Mouse (Mus musculus) R1 (cell line): Measurements from ENCODE around the gene Fbxo42.
A peak's percentile ranks its signal among the peaks of the same experiment; 100 is the strongest.

Source experiments
- DNase-seq: peaks from one replicate; pipeline ENCODE4 v3.0.0-alpha.2; 2018; ENCODE audit warnings: low read depth, low spot score

The Fbxo42 gene

DNA sequence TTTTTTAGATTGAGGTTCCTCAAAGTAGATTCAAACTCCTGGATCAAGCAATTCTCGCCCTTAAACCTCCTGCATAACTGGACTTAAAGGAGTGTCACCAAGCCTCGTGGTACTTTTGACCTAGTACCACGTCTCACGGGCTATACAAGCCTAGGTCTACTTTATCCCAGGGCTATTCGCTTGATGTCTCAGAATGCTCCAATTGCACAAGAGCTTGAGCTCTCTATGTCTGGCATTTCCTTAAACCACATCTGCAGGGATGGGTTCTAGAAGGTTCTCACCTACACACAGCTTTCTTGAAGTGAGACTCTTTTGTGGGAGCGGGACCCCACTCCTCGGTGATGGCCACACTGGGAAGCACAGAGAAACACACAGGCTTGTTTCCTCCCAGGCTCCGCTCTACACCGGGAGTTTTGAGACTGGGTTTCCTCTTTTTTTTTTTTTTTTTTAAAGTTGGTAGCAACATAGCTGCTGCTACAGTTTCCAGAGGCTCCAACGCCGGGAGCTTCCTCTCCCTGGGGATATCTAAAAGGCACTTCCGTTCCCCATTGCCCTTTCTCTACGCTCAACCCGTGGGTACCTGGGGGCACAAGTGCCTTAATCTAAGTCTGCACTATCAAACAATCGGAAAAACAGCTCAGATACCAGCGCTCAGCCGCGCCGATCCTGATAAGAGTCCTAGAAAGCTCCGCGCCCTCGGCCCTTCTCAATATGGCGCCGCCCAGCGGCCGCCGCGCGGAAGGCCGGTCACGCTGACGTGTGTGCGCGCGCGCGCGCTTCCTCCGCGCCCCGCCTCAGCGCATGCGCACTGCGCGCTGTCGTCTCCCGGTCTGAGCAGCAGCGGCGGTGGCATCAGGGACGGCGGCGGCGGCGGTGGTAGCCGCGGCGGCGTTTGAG lies at the start of gene Fbxo42:
Gene Fbxo42 (plus strand): TSS at position 802 of the 897 bp plus-strand sequence.
- peak; percentile 89 for DNase-seq

DNA sequence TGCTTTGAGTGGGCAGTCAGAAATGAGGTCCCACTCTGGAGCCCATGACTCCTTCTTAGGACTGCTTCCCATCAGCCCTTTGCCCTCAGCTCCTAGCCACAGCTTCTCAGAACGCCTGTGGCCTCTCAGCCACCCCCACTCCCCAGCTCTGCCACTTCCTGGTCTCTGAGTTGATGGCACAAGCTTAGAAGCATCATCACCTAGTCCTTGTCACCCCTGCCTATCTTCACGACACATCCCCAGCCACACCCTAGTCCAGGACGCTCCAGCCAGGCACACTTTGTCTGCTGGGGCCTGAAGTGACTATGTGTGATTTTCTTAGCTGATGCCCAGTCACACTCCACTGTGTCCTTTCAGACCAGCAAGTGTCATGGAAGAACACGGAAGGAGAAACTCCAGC lies 48.8 kb upstream of the Fbxo42 start:
- DNase-seq: no peak

DNA sequence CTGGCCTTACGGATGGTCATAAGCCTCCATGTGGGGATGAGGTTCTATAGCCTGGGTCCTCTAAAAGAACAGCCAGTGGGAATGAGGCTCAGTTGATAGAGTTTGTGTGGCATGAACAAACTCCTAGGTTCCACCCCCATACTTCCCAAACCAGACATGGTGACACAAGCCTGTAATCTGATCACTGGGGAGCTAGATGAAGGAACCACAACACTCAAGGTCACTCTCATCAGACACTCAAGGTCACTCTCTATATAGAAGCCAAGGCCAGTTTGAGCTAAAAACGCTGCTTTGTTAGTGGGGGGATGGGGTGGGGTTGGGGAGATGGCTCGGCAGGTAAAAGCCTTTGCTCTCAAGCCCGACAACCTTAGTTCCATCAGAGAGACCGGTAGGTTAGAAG lies 47.8 kb upstream of the Fbxo42 start:
- peak; percentile 44 for DNase-seq

DNA sequence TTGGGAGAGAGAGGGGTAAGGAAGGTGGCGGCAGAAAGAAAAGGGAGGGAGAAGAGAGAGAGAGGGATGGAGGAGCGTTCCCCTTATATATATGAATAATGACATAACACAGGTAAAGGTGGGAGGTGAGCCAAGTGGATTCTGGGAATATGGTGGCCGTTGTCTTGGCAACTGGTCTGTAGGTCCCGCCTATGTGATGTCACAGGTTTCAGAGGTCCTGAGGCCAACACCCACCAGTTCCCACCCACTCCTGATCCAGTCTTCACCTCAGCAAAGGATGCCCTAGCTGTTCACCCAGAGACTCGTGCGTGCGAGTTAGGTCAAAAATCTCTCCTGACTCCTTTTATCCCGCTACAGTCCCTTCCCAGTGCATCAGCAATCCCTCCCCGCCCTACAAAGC lies 46.4 kb upstream of the Fbxo42 start:
- peak; percentile 70 for DNase-seq

DNA sequence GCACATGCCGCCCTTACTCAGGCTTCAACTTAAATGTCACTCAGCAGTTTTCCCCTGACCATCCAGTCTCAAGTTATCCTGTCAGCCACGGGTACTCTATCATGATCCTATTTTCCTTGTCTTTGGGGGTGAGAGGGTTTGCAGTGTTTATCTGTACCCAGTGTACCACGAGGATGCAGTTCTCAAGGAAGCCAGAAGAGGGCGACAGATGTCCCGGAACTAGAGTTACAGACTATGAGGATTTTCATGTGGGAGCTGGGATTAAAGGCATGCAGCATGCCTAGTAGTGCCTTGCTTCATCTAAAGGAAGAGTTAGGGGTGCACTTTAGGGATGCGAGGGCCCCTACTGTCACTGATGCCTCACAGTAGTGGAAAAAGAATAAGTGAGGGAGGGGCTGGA lies 45.9 kb upstream of the Fbxo42 start:
- peak; percentile 84 for DNase-seq

DNA sequence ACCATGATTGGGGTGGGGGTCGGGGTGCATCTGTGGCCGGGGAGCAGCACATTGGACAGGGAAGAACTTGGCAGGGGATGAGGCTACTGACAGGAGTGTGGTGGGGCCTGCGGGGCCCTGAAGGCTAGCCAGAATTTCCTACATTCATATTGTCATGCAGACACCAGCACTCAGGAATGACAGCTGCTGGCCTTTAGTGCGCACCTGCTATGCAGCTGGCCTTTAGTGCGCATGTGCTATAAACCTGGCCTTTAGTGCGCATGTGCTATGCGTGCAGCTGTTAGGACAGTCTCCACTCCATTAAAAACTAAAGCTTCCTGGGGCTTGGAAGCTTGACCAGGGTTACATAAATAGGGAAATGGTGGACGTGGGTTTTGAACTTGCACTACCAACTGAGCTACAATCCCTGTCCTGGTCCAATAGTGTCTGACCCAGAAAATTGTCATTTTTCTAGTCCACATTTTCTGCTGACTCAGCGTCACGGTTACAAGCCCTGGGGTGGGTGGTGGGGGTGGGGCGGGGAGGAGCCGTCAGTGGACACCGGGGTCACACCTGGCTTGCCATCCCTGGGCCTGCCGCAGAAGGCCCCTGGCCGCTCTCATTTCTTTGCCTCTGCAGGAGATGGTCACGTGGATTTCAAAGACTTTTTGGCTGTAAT lies 41.1 kb upstream of the Fbxo42 start:
- DNase-seq: no peak

DNA sequence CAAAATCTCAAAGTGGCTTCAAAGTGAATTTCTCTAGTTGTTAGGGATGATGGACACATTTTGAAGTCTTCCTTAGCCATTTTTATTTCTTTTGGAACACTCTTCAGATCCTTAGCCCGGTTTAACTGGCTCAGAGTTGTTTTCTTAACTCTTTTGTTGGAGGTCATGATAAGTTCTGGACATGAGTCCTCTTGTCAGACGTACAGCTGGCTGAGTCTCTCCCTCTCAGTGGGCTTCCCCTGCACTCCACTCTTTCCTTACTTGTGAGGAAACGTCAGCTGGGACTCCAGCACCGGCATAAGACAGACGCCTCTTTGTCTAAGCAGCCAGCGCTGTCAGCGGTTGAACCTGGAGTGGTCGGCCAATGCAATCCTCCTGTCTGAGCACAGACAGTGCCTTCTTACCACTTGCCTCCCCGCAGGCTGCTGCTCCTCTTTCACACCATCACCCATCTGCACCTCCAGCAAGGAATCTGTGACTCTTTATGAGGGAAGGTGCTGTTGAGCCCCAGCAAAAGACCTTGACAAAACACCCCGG lies 39.4 kb upstream of the Fbxo42 start:
- no peak for DNase-seq

DNA sequence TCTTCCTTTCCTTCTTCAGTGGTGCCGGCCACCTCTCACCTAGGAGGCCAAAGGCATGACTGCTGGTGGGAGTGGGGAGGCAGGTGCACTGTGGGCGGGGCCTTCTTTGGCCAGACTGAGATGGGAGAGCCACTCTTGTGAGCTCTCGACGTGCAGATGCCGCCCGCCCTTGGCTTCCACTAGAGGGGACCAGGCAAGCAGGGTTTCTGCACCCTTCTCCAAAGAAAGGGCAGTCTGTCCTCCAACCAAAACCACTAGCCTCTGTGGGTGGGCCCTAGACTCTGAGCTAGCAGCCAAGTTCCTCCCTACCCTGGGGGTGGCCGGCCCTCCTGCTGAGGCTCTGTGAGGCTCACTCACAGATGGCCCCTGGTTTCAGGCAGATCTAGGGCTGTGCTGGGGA lies 33.9 kb upstream of the Fbxo42 start:
- DNase-seq: peak; percentile 75

DNA sequence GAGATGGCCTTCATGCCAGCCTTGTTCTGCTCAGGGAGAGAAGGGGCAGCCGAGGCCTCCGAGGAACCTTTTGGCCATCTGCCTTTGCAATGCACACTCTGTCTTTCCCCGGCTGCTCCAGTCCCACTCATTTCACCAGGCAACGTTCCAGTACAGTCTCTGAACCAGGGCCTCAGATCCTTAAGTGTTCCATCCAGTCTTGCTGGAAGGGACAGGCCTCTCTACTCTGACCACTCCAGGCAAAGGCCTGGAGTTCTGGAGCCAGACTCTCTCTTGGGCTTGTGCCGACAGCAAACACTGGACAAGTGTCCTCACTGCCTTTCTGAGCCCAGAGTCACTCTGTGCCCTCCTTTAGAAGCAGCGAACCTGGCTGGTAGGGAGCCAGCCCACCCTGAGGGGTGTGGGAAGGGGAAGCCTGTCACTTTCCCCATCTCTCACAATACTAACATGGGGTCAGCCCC lies 33.2 kb upstream of the Fbxo42 start:
- DNase-seq: no peak

DNA sequence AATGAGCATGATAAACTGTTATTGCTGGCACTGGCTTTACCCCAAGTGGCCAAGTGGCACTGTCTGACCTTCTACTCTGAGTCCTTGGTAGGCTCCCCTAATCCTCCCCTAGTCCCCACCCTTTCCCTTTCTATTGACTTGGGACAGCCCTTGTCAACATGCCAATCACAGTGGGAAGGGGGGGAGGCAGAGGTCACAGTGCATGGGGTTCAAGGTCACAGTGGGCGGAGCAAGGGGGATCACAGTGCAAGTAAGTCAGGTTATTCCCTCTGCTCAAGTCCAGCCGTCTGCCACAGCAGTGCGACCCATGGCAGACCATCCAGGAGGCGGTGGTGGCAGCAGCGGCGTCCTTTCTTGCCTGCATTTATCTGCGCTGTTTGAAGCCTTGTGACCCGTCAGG lies 32.3 kb upstream of the Fbxo42 start:
- DNase-seq: peak; percentile 95

DNA sequence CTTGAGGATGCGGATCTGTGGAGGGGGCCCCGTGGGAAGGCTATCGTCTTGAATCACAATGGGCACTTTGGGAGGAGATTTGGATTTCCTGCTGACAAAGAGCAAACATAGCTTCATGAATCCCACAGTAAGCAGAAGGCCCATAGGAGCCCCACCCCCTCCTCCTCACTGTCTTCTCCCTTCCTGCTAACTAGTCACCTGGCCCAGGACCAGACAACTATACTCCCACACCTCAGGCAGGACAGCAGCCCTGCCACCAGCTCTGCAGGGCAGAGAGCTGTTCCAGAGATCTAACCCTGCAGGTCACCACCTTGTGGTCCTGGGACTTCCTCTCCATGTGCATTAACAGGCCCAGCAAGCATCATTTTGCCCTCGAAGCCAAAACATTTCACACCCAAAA lies 29.0 kb upstream of the Fbxo42 start:
- DNase-seq: no peak

DNA sequence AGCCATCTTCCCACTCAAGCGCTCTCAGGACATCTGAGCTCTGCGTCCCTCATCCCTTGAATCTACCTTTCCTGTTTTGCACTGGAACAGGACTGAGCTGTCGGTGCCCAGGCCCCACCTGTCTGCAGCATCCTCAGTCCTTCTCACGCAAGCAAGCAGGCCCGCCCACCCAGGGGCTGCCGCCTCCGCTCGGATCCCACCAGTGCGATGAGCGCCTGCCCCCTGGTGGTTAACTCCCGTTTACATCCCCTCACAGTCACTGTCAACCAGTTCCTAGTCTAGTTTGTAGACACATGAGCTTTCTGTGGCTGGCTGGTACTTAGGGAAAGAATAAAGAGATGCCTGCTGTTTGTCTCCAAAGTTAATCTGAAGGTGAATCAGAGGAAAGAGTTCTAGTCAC lies 27.0 kb upstream of the Fbxo42 start:
- peak; percentile 81 for DNase-seq

DNA sequence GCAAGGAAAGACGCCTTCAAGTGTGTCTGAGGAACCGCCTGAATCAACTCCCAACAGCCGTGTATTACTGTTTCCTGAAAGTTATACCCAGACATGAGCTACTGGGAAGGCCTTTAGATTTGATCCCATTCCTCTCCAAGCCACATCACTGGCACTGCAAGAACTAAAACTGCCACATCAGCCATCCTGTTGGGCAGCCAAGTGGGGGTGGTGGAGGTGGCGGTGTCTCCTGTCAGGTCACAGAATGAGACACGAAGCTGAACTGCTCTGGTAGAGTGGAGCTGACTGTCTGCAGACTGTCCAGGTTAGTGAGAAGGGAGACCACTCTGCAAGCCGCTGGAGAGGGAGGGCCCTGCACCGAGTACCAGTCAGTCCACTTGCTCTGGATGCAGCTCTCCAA lies 25.1 kb upstream of the Fbxo42 start:
- DNase-seq: no peak

DNA sequence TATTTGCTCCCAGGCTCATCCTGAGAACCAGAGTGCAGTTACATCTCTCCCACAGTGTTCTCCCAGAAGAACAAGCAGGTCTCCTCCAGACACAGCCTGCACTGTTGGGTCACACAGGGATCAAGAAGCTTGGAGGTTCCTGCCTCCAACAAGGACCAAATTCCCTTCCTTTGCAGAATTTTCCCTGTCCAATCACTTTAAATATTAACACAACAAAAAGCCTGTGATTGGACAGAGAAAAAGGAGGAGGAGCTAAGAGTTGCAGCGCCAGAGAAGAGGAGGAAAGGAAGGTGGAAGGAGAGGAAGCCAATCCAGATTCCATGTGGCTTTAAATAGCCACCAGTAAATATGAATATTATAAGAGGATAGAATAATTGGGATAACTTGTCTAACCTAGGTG lies 24.6 kb upstream of the Fbxo42 start:
- peak; percentile 53 for DNase-seq

DNA sequence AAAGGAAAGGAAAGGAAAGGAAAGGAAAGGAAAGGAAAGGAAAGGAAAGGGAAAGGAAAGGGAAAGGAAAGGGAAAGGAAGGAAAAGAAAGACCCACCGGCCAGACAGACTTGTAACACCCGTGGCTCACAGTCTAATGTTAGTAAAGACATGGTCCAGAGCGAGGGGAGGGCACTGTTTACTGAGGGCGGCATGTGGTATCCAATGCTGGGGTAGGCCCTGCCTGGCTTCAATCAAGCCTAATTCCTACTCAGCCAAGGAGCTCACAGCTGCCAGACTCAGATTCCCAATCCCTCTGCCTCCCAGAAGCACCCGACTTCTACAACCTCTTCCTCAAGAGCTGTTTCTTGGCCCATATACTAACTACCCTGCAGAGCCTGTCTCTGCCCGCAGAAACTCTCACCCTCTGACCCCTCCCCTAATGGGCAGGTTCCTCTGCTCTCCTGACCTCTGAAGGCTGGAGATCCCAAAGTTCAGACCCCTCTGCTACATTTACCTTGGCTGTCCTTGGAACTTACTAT lies 18.5 kb upstream of the Fbxo42 start:
- DNase-seq: no peak

DNA sequence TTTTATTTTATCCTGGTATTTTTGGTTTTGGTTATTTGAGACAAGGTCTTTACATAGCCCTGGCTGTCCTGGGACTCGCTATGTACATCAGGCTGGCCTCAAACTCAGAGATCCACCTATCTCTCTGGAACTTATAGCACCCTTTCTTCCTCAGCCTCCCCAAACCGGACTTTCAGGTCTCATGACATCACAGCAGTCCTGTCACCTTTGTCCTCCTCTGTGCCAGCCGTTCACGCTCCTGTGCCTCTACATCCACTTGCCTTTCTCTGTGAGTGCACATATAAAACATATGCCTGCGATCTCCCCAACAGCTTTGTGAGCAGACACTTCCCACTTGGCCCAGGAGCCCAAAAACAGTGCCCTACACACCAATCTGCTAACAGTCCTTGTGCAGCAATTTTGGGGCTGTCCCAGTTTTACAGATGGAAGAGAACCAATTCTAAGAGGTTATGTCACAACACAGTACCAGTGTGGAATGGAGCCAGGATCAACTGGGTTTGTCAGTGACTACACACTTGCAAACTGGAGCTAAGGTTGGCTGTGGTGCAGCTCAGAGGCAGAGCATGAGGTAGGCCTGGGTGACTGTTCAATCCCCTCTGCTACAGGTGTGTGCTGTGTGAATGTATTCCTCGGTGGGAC lies 16.9 kb upstream of the Fbxo42 start:
- no peak for DNase-seq

DNA sequence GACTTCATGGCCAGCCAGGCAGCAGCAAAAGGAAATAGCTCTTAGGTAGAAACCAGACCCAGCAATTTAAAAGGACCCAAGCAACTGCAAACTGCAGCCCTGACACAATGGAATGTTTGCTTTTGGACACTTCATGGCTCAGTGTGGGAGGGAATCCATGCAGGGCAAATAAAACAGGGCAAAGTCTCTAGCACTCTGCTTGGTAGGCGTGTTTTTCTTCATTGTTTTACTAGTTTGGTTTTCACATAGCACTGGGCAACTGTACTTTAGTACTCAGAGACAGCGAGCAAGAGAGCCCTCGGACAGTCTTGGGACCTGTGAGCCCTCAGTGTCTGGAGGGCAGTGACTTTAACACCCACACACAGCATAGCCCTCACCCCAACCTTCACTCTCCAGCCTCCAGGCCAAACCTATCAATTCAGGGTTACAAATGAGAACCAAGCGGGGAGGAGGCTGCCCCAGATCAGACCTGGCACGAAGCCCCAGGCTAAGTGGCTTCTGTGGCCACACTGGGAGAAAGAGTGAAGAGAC lies 16.1 kb upstream of the Fbxo42 start:
- no peak for DNase-seq

DNA sequence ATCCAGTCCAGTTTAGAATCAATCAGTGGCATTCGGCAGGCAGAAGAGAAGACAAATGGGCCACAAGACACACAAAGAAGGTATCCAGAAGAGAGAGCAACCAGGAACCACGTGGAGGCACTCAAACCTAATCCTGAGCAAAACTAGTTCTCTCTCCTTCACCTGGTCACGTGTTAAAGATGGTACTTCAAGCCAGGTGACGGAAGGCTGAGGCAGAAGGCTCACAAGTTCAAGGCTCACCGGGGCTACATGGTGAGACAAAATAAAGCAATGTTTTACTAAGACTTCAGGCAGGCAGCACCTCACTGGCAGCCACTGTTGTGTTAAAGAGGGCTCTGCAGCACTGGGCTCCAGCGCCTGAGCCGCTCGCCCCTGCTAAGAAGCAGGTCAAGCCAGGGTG lies 15.5 kb upstream of the Fbxo42 start:
- DNase-seq: no peak

DNA sequence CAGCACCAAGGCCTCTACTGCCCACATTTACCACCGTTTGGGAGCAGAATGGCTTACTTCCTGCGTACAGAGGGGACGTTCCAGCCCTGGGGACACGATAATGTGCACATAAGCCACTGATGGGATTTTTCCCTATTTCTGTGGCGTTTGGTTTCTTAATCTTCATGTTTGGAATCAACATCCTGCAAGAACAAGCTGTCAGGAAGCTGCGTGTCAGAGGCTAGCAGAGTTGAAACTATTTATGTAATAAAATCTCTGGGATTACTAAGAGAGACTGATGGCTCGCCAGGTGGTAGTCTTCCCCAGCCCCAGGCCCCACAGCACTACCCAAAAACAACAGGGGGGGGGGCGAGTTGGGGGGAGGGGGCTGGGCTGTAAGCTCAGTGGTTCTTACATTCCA lies 14.5 kb upstream of the Fbxo42 start:
- no peak for DNase-seq

DNA sequence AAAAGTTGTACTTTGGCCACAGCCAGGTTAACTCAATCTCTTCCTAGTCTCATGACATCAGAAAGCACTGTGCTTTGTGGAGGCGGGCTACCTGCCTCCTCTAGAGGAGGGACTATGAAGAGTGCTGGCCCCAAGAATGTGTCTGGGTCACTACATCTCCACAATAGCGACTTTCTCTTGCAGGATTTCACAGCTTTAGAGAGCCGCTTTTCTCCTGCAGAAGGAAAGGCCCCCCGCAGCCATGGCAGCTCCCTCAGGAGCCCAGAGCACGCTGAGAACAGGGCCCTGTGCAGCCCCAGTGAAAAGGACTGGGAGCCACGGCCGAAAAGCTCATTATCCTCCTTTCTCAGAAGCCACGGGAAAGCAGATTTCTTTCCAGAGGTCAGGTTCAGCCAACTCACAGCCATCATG lies 13.7 kb upstream of the Fbxo42 start:
- DNase-seq: no peak

DNA sequence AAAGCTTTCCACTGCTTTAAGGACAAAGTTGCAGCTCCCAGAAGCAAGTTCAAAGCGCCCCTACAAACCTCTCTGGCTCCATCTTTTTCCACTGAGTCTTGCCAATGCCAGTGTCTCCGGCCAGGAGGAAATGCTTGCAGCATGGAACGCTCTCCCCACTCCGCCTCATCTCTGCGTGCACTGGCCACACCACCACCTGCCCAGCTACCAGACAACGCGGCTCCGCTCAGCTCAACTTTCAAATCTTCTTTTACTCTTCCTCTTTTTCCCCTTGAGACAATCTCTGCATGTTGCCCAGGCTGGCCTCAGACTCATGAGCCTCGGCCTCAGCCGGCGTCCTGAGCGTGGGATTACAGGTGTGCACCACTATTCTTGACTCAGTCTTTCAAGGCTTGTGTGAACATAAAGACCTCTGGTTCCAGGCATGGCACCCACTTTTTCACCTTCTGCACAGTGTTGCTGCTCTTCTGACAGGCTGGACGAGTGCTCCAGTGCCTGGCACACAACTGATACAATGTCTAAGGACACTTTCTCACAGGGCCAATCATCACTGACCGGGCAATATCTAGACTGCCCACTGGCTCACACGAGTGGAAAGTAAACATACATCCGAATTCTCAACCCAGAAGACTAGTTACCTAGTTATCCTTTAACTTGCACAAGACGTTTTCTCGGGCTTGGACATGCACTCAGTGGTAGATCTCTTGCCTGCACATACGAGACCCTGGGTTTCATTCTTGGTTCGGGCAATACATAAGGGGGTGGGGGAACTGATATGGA lies 12.8 kb upstream of the Fbxo42 start:
- DNase-seq: no peak
